ENCODE assay signal across 9 mouse cellular contexts in genomic region chr12:26112166-26113019, GRCm38 (mm10).
DNase-seq lines count a peak whose midpoint lies in the region; ATAC-seq lines count a peak whose summit lies in the region.
"Had no signal": no experiment of that assay in that cellular context is flagged by ENCODE, and none has a peak within 500 bp of the region (broad histone marks: within the 10 kb centered on the region; RNA-seq: fewer than 3 reads in every experiment).

No protein-coding gene starts in this region.

- H3K9ac ChIP-seq in heart, embryonic 11.5 days (ENCODE audit: low read depth, low read length), result no peak overlapping the region
- H3K9ac ChIP-seq: neural tube, embryonic 12.5 days had no signal

- H3K4me1 ChIP-seq in heart, embryonic 11.5 days (ENCODE audit: control insufficient read depth, insufficient read depth, low read length), result no peaks in the 10 kb centered on the region
- H3K4me1 ChIP-seq: neural tube, embryonic 12.5 days had no signal

- H3K27ac ChIP-seq in heart, embryonic 11.5 days (ENCODE audit: low read depth, low read length), result no peak overlapping the region
- H3K27ac ChIP-seq: neural tube, embryonic 12.5 days had no signal

- no peak overlapping the region for H3K4me2 ChIP-seq in heart, embryonic 11.5 days
- H3K4me2 ChIP-seq: neural tube, embryonic 12.5 days had no signal

- 79% methylated on average over 8 of the region's 8 CpGs for whole genome bisulfite sequencing in heart, embryonic 11.5 days (ENCODE audit: insufficient replicate concordance)

- H3K9me3 ChIP-seq in heart, embryonic 11.5 days (replicated peaks; ENCODE audit: control insufficient read depth, low read length), result no peaks in the 10 kb centered on the region
- H3K9me3 ChIP-seq: neural tube, embryonic 12.5 days had no signal

- H3K27me3 ChIP-seq in heart, embryonic 11.5 days (ENCODE audit: control insufficient read depth, insufficient read depth, low read length), result no peaks in the 10 kb centered on the region
- H3K27me3 ChIP-seq: neural tube, embryonic 12.5 days had no signal

- no peak for ATAC-seq in heart, embryonic 11.5 days (replicated peaks; ENCODE audit: insufficient number of reproducible peaks, low FRiP score, low TSS enrichment)
- no peak for ATAC-seq in erythroid progenitor cell, adult 5-6 weeks (replicated peaks; ENCODE audit: low FRiP score, poor library complexity, severe bottlenecking)

- DNase-seq in heart, adult 11 months, result peak; percentile 94
- DNase-seq in adrenal gland, adult 2 months, result peak; percentile 71
- DNase-seq in cerebellum, postnatal 36 days, result peak; percentile 90 to 91
- DNase-seq in heart, postnatal 4 days, result peak; percentile 74
- DNase-seq in lung, postnatal 36 days, result peak; percentile 35
- DNase-seq in embryo, embryonic 10.5 days (ENCODE audit: low spot score), result no peak

- no peaks in the 10 kb centered on the region for H3K36me3 ChIP-seq in heart, embryonic 11.5 days (ENCODE audit: control insufficient read depth, insufficient read depth, low read length)
- H3K36me3 ChIP-seq: neural tube, embryonic 12.5 days had no signal

- no peak overlapping the region for H3K4me3 ChIP-seq in heart, embryonic 11.5 days (ENCODE audit: low read depth, low read length)
- H3K4me3 ChIP-seq: neural tube, embryonic 12.5 days had no signal
